Mouse (Mus musculus) left cerebral cortex, adult 9 months (tissue): ENCODE data around the gene Spata13.

Source experiments
- DNase-seq, 2 experiments: peaks; one replicate each; pipeline ENCODE4 v3.0.0; 2022; ENCODE audit warnings: low spot score in 2 of 2

Gene Spata13

GRCm38 (mm10) chr14:60712289-60712830 lies 78.6 kb downstream of the Spata13 start:
- DNase-seq = no peak

GRCm38 (mm10) chr14:60715686-60716085 lies 81.9 kb downstream of the Spata13 start:
- DNase-seq = no peak

- DNase-seq = no peak
These were observed 87.5 kb downstream of the Spata13 start for GRCm38 (mm10) chr14:60721304-60721703.

GRCm38 (mm10) chr14:60721938-60722337 lies 88.1 kb downstream of the Spata13 start:
- DNase-seq = no peak

GRCm38 (mm10) chr14:60726091-60726490 lies 92.3 kb downstream of the Spata13 start:
- DNase-seq = no peak

GRCm38 (mm10) chr14:60727130-60727529 lies 93.3 kb downstream of the Spata13 start:
- DNase-seq = no peak

- no peak for DNase-seq
These were observed 98.3 kb downstream of the Spata13 start for GRCm38 (mm10) chr14:60732081-60732480.

GRCm38 (mm10) chr14:60732787-60733186 lies 99.0 kb downstream of the Spata13 start:
- DNase-seq = no peak

GRCm38 (mm10) chr14:60733706-60734105 lies 99.9 kb downstream of the Spata13 start:
- no peak for DNase-seq

- DNase-seq = no peak
These were observed 101.4 kb downstream of the Spata13 start for GRCm38 (mm10) chr14:60735206-60735605.

GRCm38 (mm10) chr14:60735848-60736547 lies 102.2 kb downstream of the Spata13 start:
- DNase-seq = no peak

GRCm38 (mm10) chr14:60736591-60737192 lies 102.9 kb downstream of the Spata13 start:
- DNase-seq = no peak

GRCm38 (mm10) chr14:60737202-60737611 lies 103.4 kb downstream of the Spata13 start:
- no peak for DNase-seq

GRCm38 (mm10) chr14:60738434-60738938 lies 104.7 kb downstream of the Spata13 start:
- no peak for DNase-seq

GRCm38 (mm10) chr14:60739155-60739554 lies 105.4 kb downstream of the Spata13 start:
- DNase-seq = no peak

- no peak for DNase-seq
These were observed 105.8 kb downstream of the Spata13 start for GRCm38 (mm10) chr14:60739616-60740015.

- DNase-seq = no peak
These were observed 106.7 kb downstream of the Spata13 start for GRCm38 (mm10) chr14:60740507-60740906.

- no peak for DNase-seq
These were observed 107.2 kb downstream of the Spata13 start for GRCm38 (mm10) chr14:60741033-60741432.

- no peak for DNase-seq
These were observed 107.7 kb downstream of the Spata13 start for GRCm38 (mm10) chr14:60741490-60741981.

- DNase-seq = no peak
These were observed 109.9 kb downstream of the Spata13 start for GRCm38 (mm10) chr14:60743681-60744080.

- DNase-seq = no peak
These were observed 111.4 kb downstream of the Spata13 start for GRCm38 (mm10) chr14:60745201-60745600.

- no peak for DNase-seq
These were observed 112.3 kb downstream of the Spata13 start for GRCm38 (mm10) chr14:60746141-60746540.
